Mouse (Mus musculus): Measurements from ENCODE around the gene Gkn3.
A peak's percentile ranks its signal among the peaks of the same experiment; 100 is the strongest.

Gkn3 gene

GRCm38 (mm10) chr6:87354441-87354840 is 34.3 kb downstream of the Gkn3 start:
- no peak for DNase-seq (ENCODE audit: low spot score)

GRCm38 (mm10) chr6:87350829-87351228 is 37.9 kb downstream of the Gkn3 start, which contains the start of gene Gkn1:
TSS of gene Gkn1 (minus strand) at chr6:87350942.
- DNase-seq (ENCODE audit: low spot score), result no peak

- DNase-seq (ENCODE audit: low spot score), result no peak
These were observed 52.8 kb downstream of the Gkn3 start for GRCm38 (mm10) chr6:87335935-87336295.

- DNase-seq (ENCODE audit: low spot score), result peak; percentile 56
These were observed 53.4 kb downstream of the Gkn3 start, which contains the start of gene Antxr1 for GRCm38 (mm10) chr6:87335091-87335934. TSS of gene Antxr1 (minus strand) at chr6:87335821.

GRCm38 (mm10) chr6:87334361-87335090 is 54.2 kb downstream of the Gkn3 start:
- peak; percentile 38 for DNase-seq (ENCODE audit: low spot score)
